Mouse (Mus musculus): ENCODE results near the gene Ptprk. TPM values are rescaled to one million over a fixed set of nuclear protein-coding genes. Genes with fewer than 3 reads are reported as not detected.

The Ptprk gene
- total RNA-seq, 2 experiments from 2014 or later = 3.2 to 5.9 TPM

DNA sequence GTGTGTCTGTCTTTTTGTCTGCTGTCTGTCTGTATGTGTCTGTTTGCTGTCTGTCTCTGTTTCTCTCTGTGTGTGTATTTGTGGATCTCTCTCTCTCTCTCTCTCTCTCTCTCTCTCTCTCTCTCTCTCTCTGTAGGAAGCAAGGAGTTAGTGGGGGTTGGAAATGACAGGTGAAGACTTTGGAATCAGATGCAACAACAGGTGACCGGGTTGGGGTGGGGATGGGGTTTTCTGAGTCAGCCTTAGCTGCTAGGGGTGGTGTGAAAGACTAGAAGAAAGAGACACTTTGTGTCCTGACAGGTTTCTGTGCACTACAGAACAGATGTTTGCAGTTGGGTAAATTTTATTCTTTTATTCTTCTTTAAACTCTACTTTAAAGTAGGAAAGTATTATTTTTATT lies 9.0 kb downstream of the Ptprk start:
- Histone ChIP-seq H3K4me3 (no peak overlapping the region), H3K27ac (no peak overlapping the region)
- intact Hi-C loops (cut with DNase I) = no loop called here
- no peak for DNase-seq
- no peak for TF ChIP-seq CTCF (IDR thresholded peaks at IDR 0.05)

DNA sequence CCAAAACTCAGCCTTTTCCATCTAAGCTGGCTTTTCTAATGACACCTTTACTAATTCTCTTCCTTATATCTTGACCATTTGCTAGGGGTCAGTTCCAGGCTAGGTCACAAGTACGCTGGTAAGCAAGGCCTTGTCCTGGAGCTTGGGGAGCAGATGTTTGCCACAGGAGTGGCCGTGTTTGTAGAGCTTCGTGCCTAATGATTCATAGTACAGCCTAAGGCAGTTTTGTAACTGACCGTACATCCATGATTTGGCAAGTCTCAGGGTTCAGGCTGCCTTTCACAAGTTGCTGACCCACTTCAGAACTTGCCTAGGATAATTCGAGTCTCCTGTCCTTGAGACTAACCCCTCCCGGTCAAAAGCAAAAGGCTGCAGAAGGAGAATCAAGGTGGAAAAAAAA lies 12.7 kb downstream of the Ptprk start:
- no peak for DNase-seq
- no peak overlapping the region for H3K4me3 ChIP-seq
- TF ChIP-seq CTCF (IDR thresholded peaks at IDR 0.05) = no peak
- H3K27ac ChIP-seq = no peak overlapping the region
- intact Hi-C loops (cut with DNase I) = no loop called here

DNA sequence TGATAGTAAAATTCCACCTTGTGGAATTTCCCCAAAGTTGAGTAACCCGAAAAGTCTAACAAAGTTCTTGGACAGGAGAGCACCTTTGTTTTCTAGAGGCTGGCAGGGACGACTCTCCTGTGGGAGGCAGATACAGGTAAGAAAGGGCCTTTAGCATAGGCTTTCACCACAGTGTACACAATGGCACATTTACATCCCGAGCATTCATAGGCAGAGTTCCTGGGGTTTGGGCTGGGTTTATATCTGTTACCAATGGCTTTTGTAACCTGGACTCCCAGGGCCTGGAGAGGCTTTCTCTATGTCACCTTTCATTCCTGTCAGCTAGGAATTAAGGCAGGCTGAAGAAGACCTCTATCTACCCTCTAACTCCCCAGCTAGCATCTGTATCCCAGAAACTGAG lies 13.1 kb downstream of the Ptprk start:
- no peak for TF ChIP-seq CTCF (IDR thresholded peaks at IDR 0.05)
- no peak overlapping the region for H3K27ac ChIP-seq
- no peak overlapping the region for H3K4me3 ChIP-seq
- no peak for DNase-seq
- intact Hi-C loops (cut with DNase I) = no loop called here

DNA sequence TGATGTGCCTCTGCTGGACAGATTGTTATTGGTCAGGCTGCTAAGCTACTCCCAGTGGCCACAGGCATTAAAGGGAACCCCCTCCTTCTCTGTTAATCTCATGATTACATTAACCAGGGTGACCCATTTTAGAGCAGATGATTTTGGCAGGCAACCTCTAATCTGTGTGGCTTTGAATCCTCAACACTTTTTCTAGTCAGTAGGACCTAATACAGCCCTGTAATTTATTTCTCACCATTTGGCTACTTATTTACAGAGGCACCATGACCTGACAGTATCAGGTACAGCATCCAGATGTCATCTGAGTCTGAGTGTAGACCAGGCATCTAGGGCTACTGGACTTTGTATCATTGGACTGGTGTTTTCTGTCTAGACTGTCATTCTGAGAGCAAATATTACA lies 21.4 kb downstream of the Ptprk start:
- H3K27ac ChIP-seq = no peak overlapping the region
- no peak for TF ChIP-seq CTCF (IDR thresholded peaks at IDR 0.05)
- DNase-seq = no peak
- H3K4me3 ChIP-seq = no peak overlapping the region
- intact Hi-C loops (cut with DNase I) = no loop called here

DNA sequence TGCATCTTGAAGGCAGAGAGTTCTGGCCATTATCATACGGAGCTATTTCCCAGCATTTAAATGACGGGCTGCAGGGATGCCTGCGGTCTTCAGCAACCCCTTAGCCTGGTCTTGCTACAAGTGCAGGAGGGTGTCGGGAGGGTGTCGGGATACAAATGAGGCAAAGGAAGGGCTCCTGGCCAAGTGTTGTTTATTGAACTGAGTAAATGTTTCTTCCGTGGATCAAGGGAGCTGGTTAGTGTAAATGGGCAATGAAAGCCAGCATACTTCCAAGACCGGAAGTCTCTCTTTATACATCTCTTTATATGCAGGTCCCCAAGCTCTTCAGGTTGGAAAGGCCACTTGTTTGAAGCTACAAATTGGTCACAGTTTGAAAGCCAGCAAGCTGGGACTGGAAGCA lies 23.0 kb downstream of the Ptprk start:
- H3K4me3 ChIP-seq = no peak overlapping the region
- TF ChIP-seq CTCF (IDR thresholded peaks at IDR 0.05) = no peak
- no peak for DNase-seq
- H3K27ac ChIP-seq = no peak overlapping the region
- intact Hi-C loops (cut with DNase I) = no loop called here

DNA sequence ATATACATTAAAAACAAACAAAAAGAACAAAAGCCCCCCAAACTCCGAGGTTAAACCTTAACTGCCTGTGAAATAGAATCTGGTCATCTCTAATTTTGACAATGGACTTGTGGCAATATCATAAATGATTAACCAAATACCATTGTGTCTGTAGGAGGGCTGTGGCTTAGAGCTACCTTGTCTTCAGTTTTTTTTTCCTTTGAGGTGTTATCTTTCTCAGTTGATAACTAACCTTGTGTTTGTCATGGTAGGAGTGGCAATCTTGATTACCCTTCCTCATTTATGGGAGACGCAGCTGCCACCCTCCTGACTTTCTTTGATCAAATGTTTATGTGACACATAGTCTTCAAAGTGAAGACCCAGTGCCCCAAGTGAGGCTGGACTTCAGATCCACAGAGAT lies 24.3 kb downstream of the Ptprk start:
- no peak overlapping the region for H3K4me3 ChIP-seq
- H3K27ac ChIP-seq = no peak overlapping the region
- no peak for DNase-seq
- intact Hi-C loops (cut with DNase I) = no loop called here
- TF ChIP-seq CTCF (IDR thresholded peaks at IDR 0.05) = no peak

DNA sequence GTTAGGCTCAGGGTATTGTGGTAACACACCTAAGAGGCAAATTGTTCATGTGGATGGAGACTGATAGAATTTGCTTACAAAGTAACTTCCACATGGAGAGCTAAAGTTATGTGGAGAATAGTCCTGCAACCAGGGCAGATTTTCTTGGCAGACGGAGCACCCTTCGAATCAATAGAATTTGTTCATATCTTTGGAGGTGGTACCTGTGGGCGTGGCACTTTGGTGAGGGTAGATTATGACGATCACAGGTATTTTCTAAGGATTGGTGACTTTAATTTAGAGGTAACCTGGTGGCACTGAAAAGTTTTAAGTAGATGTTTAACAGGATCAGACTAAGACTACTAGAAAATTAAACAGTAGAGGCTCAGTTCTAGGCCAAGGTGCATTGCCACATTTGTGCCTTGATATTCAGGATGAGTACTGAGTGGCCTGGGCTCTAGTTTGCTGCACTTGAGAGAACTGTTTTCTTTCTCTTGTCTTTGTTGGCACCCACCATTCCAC lies 28.8 kb downstream of the Ptprk start:
- Histone ChIP-seq H3K4me3 (no peak overlapping the region), H3K27ac (no peak overlapping the region)
- intact Hi-C loops (cut with DNase I) = no loop called here
- no peak for TF ChIP-seq CTCF (IDR thresholded peaks at IDR 0.05)
- DNase-seq = no peak

DNA sequence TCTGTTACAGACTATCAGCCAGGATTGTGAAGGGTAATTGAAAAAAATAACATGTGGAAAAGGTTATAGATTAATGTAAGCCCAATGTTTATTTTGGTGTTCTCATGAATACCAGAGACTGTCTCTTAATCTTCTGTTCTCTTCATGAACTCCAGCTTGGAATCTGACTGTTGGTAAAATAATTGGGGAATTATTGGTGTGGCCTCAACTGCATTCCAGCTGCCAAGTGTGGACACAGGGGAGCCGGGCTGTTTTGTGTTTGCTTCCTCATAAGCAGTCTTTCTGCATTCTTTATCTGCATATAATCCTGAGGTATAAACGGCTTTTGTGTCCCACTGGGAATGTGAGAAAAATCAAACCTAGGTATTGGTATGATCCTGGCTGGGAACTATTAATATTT lies 29.3 kb downstream of the Ptprk start:
- intact Hi-C loops (cut with DNase I) = no loop called here
- H3K27ac ChIP-seq = no peak overlapping the region
- TF ChIP-seq CTCF (IDR thresholded peaks at IDR 0.05) = no peak
- H3K4me3 ChIP-seq = no peak overlapping the region
- no peak for DNase-seq

DNA sequence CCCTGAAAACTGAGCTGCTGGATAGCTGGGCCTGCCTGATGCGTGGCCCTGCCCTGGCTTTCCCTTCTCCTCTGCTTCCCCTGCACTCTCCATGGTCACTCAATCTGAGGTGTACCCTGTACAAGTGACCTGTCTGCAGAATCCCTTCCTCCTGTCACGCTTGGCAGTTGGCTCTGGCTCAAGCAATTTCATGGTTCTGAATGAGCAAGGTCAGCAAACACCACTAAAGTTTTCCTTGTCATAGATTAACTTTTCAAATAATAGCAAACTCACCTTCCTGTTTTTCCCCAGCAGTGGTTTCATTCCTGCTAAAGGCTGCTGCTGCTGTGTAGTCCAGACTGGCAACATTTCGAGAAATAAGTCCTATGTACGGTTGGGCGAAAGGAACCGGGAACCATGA lies 30.6 kb downstream of the Ptprk start:
- Histone ChIP-seq H3K4me3 (no peak overlapping the region), H3K27ac (no peak overlapping the region)
- intact Hi-C loops (cut with DNase I) = no loop called here
- TF ChIP-seq CTCF (IDR thresholded peaks at IDR 0.05) = no peak
- DNase-seq = no peak

DNA sequence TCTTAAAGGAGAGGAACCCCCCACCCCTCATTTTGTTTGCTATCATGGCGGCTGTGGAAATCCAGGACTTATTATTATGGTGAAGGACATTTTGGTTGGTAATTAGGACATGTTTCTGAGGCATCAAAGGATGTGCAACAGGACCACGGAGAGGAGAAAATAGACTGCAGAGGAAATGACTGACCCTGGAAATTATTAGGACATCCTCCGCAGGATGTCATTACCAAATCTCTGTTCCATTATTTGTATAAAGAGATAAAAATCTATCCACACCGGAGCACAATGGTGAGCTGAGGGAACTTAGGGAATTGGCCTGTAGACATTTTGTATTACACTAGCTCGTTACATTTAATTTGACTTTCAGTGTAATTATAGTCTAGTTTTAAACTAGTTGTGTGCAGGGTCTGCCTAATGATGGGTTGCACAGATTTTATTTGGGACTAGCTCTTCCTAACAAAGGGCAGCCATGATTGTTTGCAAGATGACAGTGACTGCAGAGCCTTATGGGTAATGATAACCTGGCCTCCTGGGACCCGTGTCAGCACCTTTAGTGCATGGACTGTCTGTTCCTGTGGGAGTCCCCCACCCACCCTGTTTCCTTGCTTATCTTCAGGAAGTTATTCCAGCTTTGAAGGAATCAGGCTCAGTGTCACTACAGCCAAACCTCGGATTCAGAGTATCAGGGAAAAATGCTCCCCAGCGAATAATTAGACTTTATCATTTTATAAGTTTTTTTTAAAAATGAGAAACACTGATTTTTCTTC lies 38.4 kb downstream of the Ptprk start:
- peak overlapping the region; percentile 58 for H3K4me3 ChIP-seq
- no peak for DNase-seq
- intact Hi-C loops (cut with DNase I) = no loop called here
- H3K27ac ChIP-seq = peak overlapping the region; percentile 70
- TF ChIP-seq CTCF (IDR thresholded peaks at IDR 0.05) = no peak

DNA sequence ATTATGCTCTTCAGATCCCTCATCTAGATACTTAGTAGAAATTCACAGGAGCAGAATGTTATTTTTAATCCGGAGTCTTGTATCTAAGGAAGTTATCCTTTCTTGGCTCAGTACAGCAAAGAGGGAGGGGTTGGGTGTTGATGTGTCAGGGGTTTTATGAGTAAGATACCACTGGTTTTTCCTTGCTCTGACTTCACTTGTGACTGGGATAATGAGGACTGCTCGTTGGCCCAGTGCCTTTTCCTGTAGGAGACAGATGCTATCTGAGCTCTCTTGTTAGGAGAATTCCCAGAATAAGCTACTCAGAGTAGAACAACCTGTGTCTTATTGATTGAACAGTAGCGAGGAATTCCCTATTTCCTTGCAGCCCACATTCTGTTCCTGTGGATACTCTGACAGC lies 39.3 kb downstream of the Ptprk start:
- peak overlapping the region; percentile 58 for H3K4me3 ChIP-seq
- no peak for TF ChIP-seq CTCF (IDR thresholded peaks at IDR 0.05)
- peak overlapping the region; percentile 70 for H3K27ac ChIP-seq
- intact Hi-C loops (cut with DNase I) = no loop called here
- DNase-seq = peak; percentile 21

DNA sequence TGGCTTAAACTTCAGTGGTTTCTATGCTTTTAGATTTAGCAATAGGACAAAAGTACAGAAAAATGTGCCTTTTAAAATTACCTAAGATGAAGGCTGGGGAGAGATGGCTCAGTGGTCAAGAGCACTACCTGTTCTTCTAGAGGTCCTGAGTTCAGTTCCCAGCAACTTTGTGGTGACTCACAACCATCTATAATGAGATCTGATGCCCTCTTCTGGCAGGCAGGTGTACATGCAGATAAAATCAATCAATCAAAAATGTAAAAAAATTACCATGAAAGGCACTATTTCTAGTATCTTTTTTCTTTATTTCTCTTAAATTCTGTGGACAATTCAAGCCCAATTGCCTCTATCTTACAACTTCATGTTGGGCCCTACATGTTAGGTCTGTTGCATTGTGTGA lies 42.4 kb downstream of the Ptprk start:
- intact Hi-C loops (cut with DNase I) = no loop called here
- no peak for DNase-seq
- no peak; the same call in 1 of the 2 replicates for TF ChIP-seq CTCF (IDR thresholded peaks at IDR 0.05)
- H3K4me3 ChIP-seq = no peak overlapping the region
- H3K27ac ChIP-seq = no peak overlapping the region

DNA sequence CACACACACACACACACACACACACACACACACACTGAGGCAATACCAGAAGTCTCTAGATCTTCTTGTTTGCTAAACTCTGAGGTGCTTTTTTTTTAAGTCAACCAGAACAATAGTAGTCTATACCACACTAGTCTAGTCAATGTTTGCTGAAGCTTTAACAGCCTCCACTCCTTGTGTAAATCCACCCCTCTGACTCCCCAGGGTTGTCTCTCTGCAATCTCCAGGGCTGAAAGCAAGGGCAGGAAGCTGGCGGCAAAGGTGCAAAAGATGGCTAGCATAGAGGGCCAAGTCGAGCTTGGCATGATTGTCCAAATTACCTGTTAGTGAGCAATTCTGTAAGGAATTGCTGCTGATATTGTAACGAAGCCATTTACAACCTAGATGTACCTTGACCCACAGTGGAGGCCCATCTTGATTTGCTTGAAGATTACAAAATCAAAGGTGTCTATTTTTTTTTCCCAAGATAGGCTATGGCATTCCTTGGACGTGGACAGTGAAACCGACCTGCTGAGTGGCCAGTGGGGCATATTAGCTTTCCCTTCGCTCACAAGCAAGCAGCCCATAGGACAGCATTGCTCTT lies 44.3 kb downstream of the Ptprk start:
- no peak overlapping the region for H3K27ac ChIP-seq
- DNase-seq = no peak
- intact Hi-C loops (cut with DNase I) = no loop called here
- H3K4me3 ChIP-seq = no peak overlapping the region
- no peak for TF ChIP-seq CTCF (IDR thresholded peaks at IDR 0.05)

DNA sequence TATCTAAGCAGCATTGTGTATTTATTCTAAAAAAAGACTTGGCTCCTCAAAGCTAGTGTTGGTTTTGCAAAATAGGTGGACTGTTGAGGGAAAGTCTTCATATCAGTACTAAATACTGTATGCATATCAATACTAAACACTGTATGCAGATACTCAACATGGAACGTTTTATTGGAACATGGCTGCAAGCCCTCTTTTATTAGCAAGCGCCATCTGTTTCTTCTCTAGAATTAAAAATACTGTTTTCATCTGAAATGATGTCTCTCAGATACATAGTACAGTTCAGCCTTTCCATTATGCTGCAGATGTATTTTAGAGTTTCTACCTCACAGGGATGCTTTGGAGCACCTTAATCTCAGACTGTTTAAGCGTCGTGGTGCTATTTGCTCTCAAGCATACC lies 49.3 kb downstream of the Ptprk start:
- no peak for TF ChIP-seq CTCF (IDR thresholded peaks at IDR 0.05)
- H3K27ac ChIP-seq = no peak overlapping the region
- intact Hi-C loops (cut with DNase I) = no loop called here
- H3K4me3 ChIP-seq = no peak overlapping the region
- DNase-seq = no peak
